Comparison of ENCODE assay signal across 22 mouse cellular contexts in genomic region chr10:69336219-69336618, GRCm38 (mm10). TPM values are rescaled to one million over a fixed set of nuclear protein-coding genes. Genes with fewer than 3 reads are reported as not detected.
DNase-seq lines count a peak whose midpoint lies in the region; ATAC-seq and TF ChIP-seq lines count a peak whose summit lies in the region.
"Had no signal": no experiment of that assay in that cellular context is flagged by ENCODE, and none has a peak within 500 bp of the region (broad histone marks: within the 10 kb centered on the region; RNA-seq: fewer than 3 reads in every experiment).

No protein-coding gene starts in this region.

- H3K4me1 ChIP-seq in embryonic facial prominence, embryonic 15.5 days: peaks cover 14% of the 10 kb centered on the region; the same call in 1 of the 2 replicates
- no peaks in the 10 kb centered on the region for H3K4me1 ChIP-seq in embryonic facial prominence, embryonic 10.5 days
- H3K4me1 ChIP-seq in lung, embryonic 15.5 days: peaks cover 18% of the 10 kb centered on the region
- no peaks in the 10 kb centered on the region for H3K4me1 ChIP-seq in lung, adult 2 months (ENCODE audit: control insufficient read depth, insufficient read depth, low read length)
- peaks cover 3% of the 10 kb centered on the region for H3K4me1 ChIP-seq in ES-Bruce4 (ENCODE audit: control insufficient read depth, insufficient read depth, low read length)
- no peaks in the 10 kb centered on the region for H3K4me1 ChIP-seq in stomach, postnatal 0 days (replicated peaks; ENCODE audit: control insufficient read depth, insufficient read depth)
- H3K4me1 ChIP-seq: embryonic facial prominence, embryonic 12.5 days; heart, embryonic 12.5 days; hindbrain, embryonic 10.5 days had no signal

- 0 out of 2 replicates have a peak overlapping the region, but pooled peaks have one; percentile 17 for H3K27ac ChIP-seq in embryonic facial prominence, embryonic 15.5 days (replicated peaks)
- H3K27ac ChIP-seq in embryonic facial prominence, embryonic 10.5 days (replicated peaks): no peak overlapping the region
- peak overlapping the region; percentile 85 for H3K27ac ChIP-seq in lung, embryonic 15.5 days
- peak overlapping the region; percentile 4; the same call in 1 of the 2 replicates for H3K27ac ChIP-seq in ES-Bruce4 (ENCODE audit: insufficient read depth, low read length)
- 0 out of 2 replicates have a peak overlapping the region, but pooled peaks have one; percentile 80 for H3K27ac ChIP-seq in stomach, postnatal 0 days (replicated peaks)
- H3K27ac ChIP-seq: hindbrain, embryonic 10.5 days had no signal

- 91% methylated on average over 11 of the region's 11 CpGs for WGBS in embryonic facial prominence, embryonic 15.5 days
- 94% methylated on average over 11 of the region's 11 CpGs for WGBS in embryonic facial prominence, embryonic 10.5 days
- 83% methylated on average over 11 of the region's 11 CpGs for WGBS in lung, embryonic 15.5 days
- WGBS in lung, adult 2 months: 82% methylated on average over 11 of the region's 11 CpGs
- WGBS in stomach, postnatal 0 days: 88% methylated on average over 11 of the region's 11 CpGs

- H3K27me3 ChIP-seq in embryonic facial prominence, embryonic 15.5 days: no peaks in the 10 kb centered on the region
- H3K27me3 ChIP-seq in embryonic facial prominence, embryonic 10.5 days (replicated peaks; ENCODE audit: low read depth, poor library complexity, severe bottlenecking): no peaks in the 10 kb centered on the region
- no peaks in the 10 kb centered on the region for H3K27me3 ChIP-seq in lung, embryonic 15.5 days
- H3K27me3 ChIP-seq in ES-Bruce4 (ENCODE audit: control insufficient read depth, insufficient read depth, low read length, poor library complexity, severe bottlenecking): no peaks in the 10 kb centered on the region
- H3K27me3 ChIP-seq in stomach, postnatal 0 days (ENCODE audit: control insufficient read depth, insufficient read depth, low read length): no peaks in the 10 kb centered on the region
- H3K27me3 ChIP-seq: embryonic facial prominence, embryonic 12.5 days; forebrain, embryonic 13.5 days; heart, embryonic 12.5 days; hindbrain, embryonic 15.5 days had no signal

- H3K36me3 ChIP-seq in embryonic facial prominence, embryonic 15.5 days: peaks cover 44% of the 10 kb centered on the region
- H3K36me3 ChIP-seq in embryonic facial prominence, embryonic 10.5 days (replicated peaks): peaks cover 90% of the 10 kb centered on the region
- H3K36me3 ChIP-seq in lung, embryonic 15.5 days: peaks cover 65% of the 10 kb centered on the region
- H3K36me3 ChIP-seq in ES-Bruce4 (ENCODE audit: control insufficient read depth, insufficient read depth, low read length, poor library complexity, severe bottlenecking): peaks cover 67% of the 10 kb centered on the region
- H3K36me3 ChIP-seq in stomach, postnatal 0 days (ENCODE audit: control insufficient read depth, insufficient read depth, low read length): peaks cover 9% of the 10 kb centered on the region; the same call in 1 of the 2 replicates
- H3K36me3 ChIP-seq: hindbrain, embryonic 15.5 days had no signal

- no peak for TF ChIP-seq CTCF in lung, adult 2 months (IDR thresholded peaks at IDR 0.05; ENCODE audit: insufficient read depth, low read length)
- TF ChIP-seq CTCF in ES-Bruce4 (IDR thresholded peaks at IDR 0.05; ENCODE audit: low read depth, low read length): no peak
- TF ChIP-seq CTCF in stomach, postnatal 0 days (IDR thresholded peaks at IDR 0.05; ENCODE audit: low read depth): no peak

- no peak for TF ChIP-seq EP300 in ES-Bruce4 (IDR thresholded peaks at IDR 0.05; ENCODE audit: insufficient read depth, low read depth, low read length)
- TF ChIP-seq EP300 in stomach, postnatal 0 days (optimal IDR thresholded peaks at IDR 0.05): no peak

- H3K9ac ChIP-seq in embryonic facial prominence, embryonic 15.5 days: no peak overlapping the region
- H3K9ac ChIP-seq in lung, embryonic 15.5 days: no peak overlapping the region
- no peak overlapping the region for H3K9ac ChIP-seq in ES-Bruce4 (ENCODE audit: low read depth, poor library complexity, severe bottlenecking)
- no peak overlapping the region for H3K9ac ChIP-seq in stomach, postnatal 0 days (ENCODE audit: low read length)
- H3K9ac ChIP-seq: embryonic facial prominence, embryonic 12.5 days; forebrain, embryonic 13.5 days; forebrain, postnatal 0 days; heart, embryonic 12.5 days; hindbrain, embryonic 15.5 days had no signal

- H3K4me3 ChIP-seq in embryonic facial prominence, embryonic 15.5 days (replicated peaks): no peak overlapping the region
- H3K4me3 ChIP-seq in embryonic facial prominence, embryonic 10.5 days: no peak overlapping the region
- H3K4me3 ChIP-seq in lung, embryonic 15.5 days: no peak overlapping the region
- no peak overlapping the region for H3K4me3 ChIP-seq in lung, adult 2 months (replicated peaks; ENCODE audit: extremely low read depth, low read depth, low read length)
- H3K4me3 ChIP-seq in ES-Bruce4 (ENCODE audit: low read depth, low read length): no peak overlapping the region
- H3K4me3 ChIP-seq in stomach, postnatal 0 days (ENCODE audit: low read depth, low read length): no peak overlapping the region
- H3K4me3 ChIP-seq: embryonic facial prominence, embryonic 12.5 days; forebrain, embryonic 13.5 days; heart, embryonic 12.5 days; hindbrain, embryonic 10.5 days; hindbrain, embryonic 15.5 days had no signal

- DNase-seq in embryonic facial prominence, embryonic 10.5 days (ENCODE audit: low spot score): no peak
- no peak for DNase-seq in lung, adult 2 months
- no peak for DNase-seq in stomach, postnatal 0 days (ENCODE audit: low spot score)
- DNase-seq in embryo, embryonic 10.5 days (ENCODE audit: low spot score): no peak
- DNase-seq: adrenal gland, adult 8-10 months; adrenal gland, postnatal 36 days; B cell, adult 2 months; cerebellum, adult 2 months; cerebellum, postnatal 10 days; embryo, embryonic 11 days; forebrain, postnatal 0 days; gastrocnemius, postnatal 14 days had no signal

- H3K9me3 ChIP-seq in embryonic facial prominence, embryonic 15.5 days (replicated peaks): no peaks in the 10 kb centered on the region
- H3K9me3 ChIP-seq in embryonic facial prominence, embryonic 10.5 days: no peaks in the 10 kb centered on the region
- H3K9me3 ChIP-seq in lung, embryonic 15.5 days: no peaks in the 10 kb centered on the region
- H3K9me3 ChIP-seq in ES-Bruce4 (replicated peaks; ENCODE audit: control insufficient read depth, insufficient read depth, low read length, poor library complexity, severe bottlenecking): no peaks in the 10 kb centered on the region
- H3K9me3 ChIP-seq in stomach, postnatal 0 days (ENCODE audit: control insufficient read depth, low read length): no peaks in the 10 kb centered on the region
- H3K9me3 ChIP-seq: embryonic facial prominence, embryonic 12.5 days; forebrain, embryonic 13.5 days; heart, embryonic 12.5 days; hindbrain, embryonic 10.5 days; hindbrain, embryonic 15.5 days had no signal

- TF ChIP-seq POLR2A in lung, adult 2 months (IDR thresholded peaks at IDR 0.05; ENCODE audit: borderline replicate concordance, extremely low read depth, low read depth, low read length): no peak
- TF ChIP-seq POLR2A in ES-Bruce4 (IDR thresholded peaks at IDR 0.05; ENCODE audit: insufficient read depth, low read length): no peak

- ATAC-seq in embryonic facial prominence, embryonic 15.5 days (ENCODE audit: insufficient number of reproducible peaks, low FRiP score, low TSS enrichment, low read depth): no peak
- ATAC-seq in lung, embryonic 15.5 days (ENCODE audit: borderline replicate concordance, extremely low read depth, low FRiP score, low TSS enrichment): no peak
- ATAC-seq in stomach, postnatal 0 days (ENCODE audit: low FRiP score, low TSS enrichment): no peak
- ATAC-seq: CD4-positive, CD25-positive, alpha-beta regulatory T cell, adult 4 months; inflammation-experienced regulatory T-cells, adult 6 months had no signal

- H3K4me2 ChIP-seq in embryonic facial prominence, embryonic 15.5 days (replicated peaks): no peak overlapping the region
- no peak overlapping the region for H3K4me2 ChIP-seq in lung, embryonic 15.5 days
- H3K4me2 ChIP-seq in stomach, postnatal 0 days (replicated peaks; ENCODE audit: low read depth): no peak overlapping the region
- H3K4me2 ChIP-seq: embryonic facial prominence, embryonic 12.5 days; forebrain, embryonic 13.5 days; heart, embryonic 12.5 days; hindbrain, embryonic 15.5 days had no signal

RNA-seq across cellular contexts. Expression of gene Cdk1, which starts 16.5 kb away (rescaled TPM):
- polyA plus RNA-seq in embryonic facial prominence, embryonic 15.5 days (2015; fragmentation: Nextera tagmentation; extraction: Ambion mirVana): 349 and 373 TPM in 2 replicates
- 534 and 541 TPM in 2 replicates for polyA plus RNA-seq in embryonic facial prominence, embryonic 10.5 days (2016; fragmentation: Nextera tagmentation; extraction: Ambion mirVana)
- polyA plus RNA-seq in lung, embryonic 15.5 days (2015; fragmentation: Nextera tagmentation; extraction: Ambion mirVana): 634 and 641 TPM in 2 replicates
- 2.9 and 5.8 TPM in 2 replicates for polyA plus RNA-seq in lung, adult 2 months (2012; rRNA removed)
- polyA plus RNA-seq in ES-Bruce4 (2011; ENCODE audit: insufficient read depth, insufficient read length, low read depth, missing spikeins): 402 and 415 TPM in 2 replicates
- 104 and 147 TPM in 2 replicates for polyA plus RNA-seq in stomach, postnatal 0 days (2015; fragmentation: Nextera tagmentation; extraction: Ambion mirVana)

Comparison
In these comparisons a context has a peak if more than half of its experiments do, and no peak if none do; other contexts are left out.
1. RNA of gene Cdk1, which starts 16.5 kb away (polyA plus RNA-seq): 634 to 641 TPM in lung, embryonic 15.5 days, 534 to 541 TPM in embryonic facial prominence, embryonic 10.5 days, 402 to 415 TPM in ES-Bruce4, 349 to 373 TPM in embryonic facial prominence, embryonic 15.5 days and 104 to 147 TPM in stomach, postnatal 0 days; 2.9 to 5.8 TPM in lung, adult 2 months; every median in the first group is over 10 times any median in the second.